Mouse (Mus musculus) embryonic facial prominence, embryonic 14.5 days (tissue): ENCODE results near the gene Rab34. TPM values are rescaled to one million over a fixed set of nuclear protein-coding genes. Genes with fewer than 3 reads are reported as not detected.

Experiments used
- ATAC-seq: fragments of 200-750 bp; cut with Nextera tagmentation; 2 replicates; pipeline ENCODE4 v1.8.0; 2017; ENCODE audit warnings: low read depth, moderate number of reproducible peaks, moderate TSS enrichment
- DNase-seq: peaks from one replicate; pipeline ENCODE4 v3.0.0-alpha.2; 2015; ENCODE audit warnings: low spot score
- H3K27ac ChIP-seq: fragments of 300-500 bp; sonication (generic); replicated peaks from 2 replicates; pipeline ENCODE4 v1.5.1; 2014; ENCODE audit warnings: low read depth, mild to moderate bottlenecking, low read length, moderate library complexity
- H3K27me3 ChIP-seq: fragments of 300-500 bp; sonication (generic); replicated peaks from 2 replicates; pipeline ENCODE4 v1.6.1; 2014; ENCODE audit warnings: low read length; ENCODE audit not compliant: control insufficient read depth, insufficient read depth
- H3K36me3 ChIP-seq: fragments of 300-500 bp; sonication (generic); 2 replicates; pipeline ENCODE4 v1.6.1; 2014; ENCODE audit warnings: low read length, mixed read lengths; ENCODE audit not compliant: control insufficient read depth, insufficient read depth
- H3K4me1 ChIP-seq: fragments of 300-500 bp; sonication (generic); 2 replicates; pipeline ENCODE4 v1.6.1; 2014; ENCODE audit warnings: antibody characterized with exemption, low read length; ENCODE audit not compliant: control insufficient read depth, insufficient read depth
- H3K4me2 ChIP-seq: fragments of 300-500 bp; sonication (generic); 2 replicates; pipeline ENCODE4 v1.6.1; 2014; ENCODE audit warnings: low read depth, mild to moderate bottlenecking, low read length, moderate library complexity, mixed read lengths
- H3K4me3 ChIP-seq: fragments of 300-500 bp; sonication (generic); 2 replicates; pipeline ENCODE4 v1.5.1; 2014; ENCODE audit warnings: low read depth, mild to moderate bottlenecking, low read length
- H3K9ac ChIP-seq: fragments of 300-500 bp; sonication (generic); 2 replicates; pipeline ENCODE4 v1.6.1; 2014; ENCODE audit warnings: low read depth, mild to moderate bottlenecking, low read length, moderate library complexity, mixed read lengths
- H3K9me3 ChIP-seq: fragments of 300-500 bp; sonication (generic); 2 replicates; pipeline ENCODE4 v1.6.1; 2016; ENCODE audit warnings: low read length; ENCODE audit not compliant: control insufficient read depth
- WGBS: fragments of 180-500 bp; shearing (Covaris S2); extraction: QIAGEN DNeasy Blood & Tissue Kit; methylation state at CpG from one replicate; pipeline ENCODE4 v1.1.7; 2014; 5-methylcytosine and 5-hydroxymethylcytosine counted together
- polyA plus RNA-seq: library from polyadenylated mRNA; unstranded; fragments of >200 nt; fragmentation: Nextera tagmentation; extraction: Ambion mirVana; gene quantifications from 2 replicates; pipeline ENCODE4 v1.2.1, GENCODE M21; 2014

The Rab34 gene
- polyA plus RNA-seq, 1 experiment from 2014 or later: 136 TPM

DNA sequence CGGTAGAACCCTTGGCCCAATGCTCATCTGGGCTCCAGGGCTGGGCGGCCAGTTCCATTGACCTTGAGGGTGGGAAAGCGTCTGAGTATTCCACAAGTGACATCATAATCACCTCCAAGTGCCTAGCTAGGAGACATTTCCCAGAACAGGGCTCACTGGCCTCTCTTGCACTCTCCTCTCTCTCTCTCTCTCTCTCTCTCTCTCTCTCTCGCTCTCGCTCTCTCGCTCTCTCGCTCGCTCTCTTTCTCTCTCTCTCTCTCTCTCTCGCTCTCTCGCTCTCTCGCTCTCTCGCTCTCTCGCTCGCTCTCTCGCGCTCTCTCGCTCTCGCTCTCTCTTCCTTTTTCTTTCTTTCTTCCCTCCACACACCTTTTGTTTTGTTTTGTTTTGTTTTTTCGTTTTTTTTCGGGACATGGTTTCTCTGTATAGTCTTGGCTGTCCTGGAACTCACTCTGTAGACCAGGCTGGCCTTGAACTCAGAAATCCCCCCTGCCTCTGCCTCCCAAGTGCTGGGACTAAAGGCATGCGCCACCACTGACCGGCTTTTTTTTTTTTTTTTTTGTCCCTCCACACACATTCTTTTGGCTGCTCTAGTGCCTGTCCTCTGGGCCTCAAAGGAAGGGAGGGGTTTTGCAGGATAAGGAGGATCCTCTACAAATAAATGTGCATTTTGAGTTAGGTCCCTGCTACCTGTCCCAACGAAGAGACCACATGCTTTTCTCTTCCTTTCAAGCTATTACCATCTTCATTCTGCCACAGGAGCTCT lies 7.1 kb downstream of the Rab34 start:
- peak overlapping the region; percentile 44 for H3K9ac ChIP-seq
- 59% methylated on average over 23 of the region's 23 CpGs for WGBS
- H3K4me1 ChIP-seq: peaks cover 6% of the 10 kb centered on the region; the same call in 1 of the 2 replicates
- H3K4me2 ChIP-seq: peak overlapping the region; percentile 61
- H3K27ac ChIP-seq: no peak overlapping the region
- ATAC-seq (no peak), DNase-seq (no peak)
- H3K27me3 ChIP-seq: no peaks in the 10 kb centered on the region
- H3K36me3 ChIP-seq: peaks cover 29% of the 10 kb centered on the region
- peak overlapping the region; percentile 52 for H3K4me3 ChIP-seq
- no peaks in the 10 kb centered on the region for H3K9me3 ChIP-seq

DNA sequence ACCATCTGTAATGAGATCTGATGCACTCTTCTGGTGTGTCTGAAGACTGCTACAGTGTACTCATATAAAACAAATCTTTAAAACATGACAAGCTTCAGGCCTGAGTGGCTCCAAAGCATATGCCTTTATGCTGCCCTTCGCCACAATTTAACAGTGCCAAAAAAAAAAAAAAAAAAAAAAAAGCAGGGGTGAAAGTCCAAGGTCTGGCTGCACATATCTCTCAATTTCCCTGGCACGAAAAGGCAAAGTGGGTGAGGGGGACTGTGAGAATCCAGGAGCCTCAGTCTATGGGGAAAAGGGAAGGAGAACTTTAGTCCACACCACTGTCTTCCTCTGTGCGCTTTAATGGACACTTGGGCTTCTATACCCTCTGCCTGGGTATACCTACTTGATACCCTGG lies 14.1 kb downstream of the Rab34 start:
- ATAC-seq: no peak
- Histone ChIP-seq H3K4me1 (no peaks in the 10 kb centered on the region), H3K9ac (no peak overlapping the region), H3K36me3 (peaks cover 36% of the 10 kb centered on the region), H3K27me3 (no peaks in the 10 kb centered on the region), H3K4me3 (no peak overlapping the region), H3K9me3 (no peaks in the 10 kb centered on the region), H3K27ac (no peak overlapping the region), H3K4me2 (no peak overlapping the region)
- 91% methylated on average over 3 of the region's 3 CpGs for whole genome bisulfite sequencing
- no peak for DNase-seq

DNA sequence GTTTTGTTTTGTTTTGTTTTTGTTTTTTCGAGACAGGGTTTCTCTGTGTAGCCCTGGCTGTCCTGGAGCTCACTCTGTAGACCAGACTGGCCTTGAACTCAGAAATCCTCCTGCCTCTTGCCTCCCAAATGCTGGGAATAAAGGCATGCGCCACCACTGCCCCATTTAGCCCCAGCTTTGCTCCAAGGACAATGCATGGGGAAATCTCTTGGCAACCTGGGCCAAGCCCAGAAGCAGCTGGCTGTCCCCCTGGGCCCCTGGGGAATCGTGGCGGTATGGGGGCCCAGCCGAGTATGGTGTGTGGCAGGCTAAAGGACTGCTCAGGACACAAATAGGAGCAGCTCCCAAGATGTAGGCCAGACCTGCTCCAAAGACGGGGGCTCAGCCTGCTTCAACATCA lies 16.1 kb downstream of the Rab34 start:
- no peak overlapping the region for H3K9ac ChIP-seq
- no peaks in the 10 kb centered on the region for H3K27me3 ChIP-seq
- no peak for DNase-seq
- no peak overlapping the region for H3K27ac ChIP-seq
- H3K9me3 ChIP-seq: no peaks in the 10 kb centered on the region
- H3K36me3 ChIP-seq: peaks cover 55% of the 10 kb centered on the region
- WGBS: 87% methylated on average over 6 of the region's 6 CpGs
- no peaks in the 10 kb centered on the region for H3K4me1 ChIP-seq
- no peak for ATAC-seq
- no peak overlapping the region for H3K4me2 ChIP-seq
- no peak overlapping the region for H3K4me3 ChIP-seq

- Histone ChIP-seq H3K27me3 (no peaks in the 10 kb centered on the region), H3K4me2 (no peak overlapping the region), H3K27ac (no peak overlapping the region), H3K9ac (no peak overlapping the region), H3K4me1 (no peaks in the 10 kb centered on the region), H3K9me3 (no peaks in the 10 kb centered on the region), H3K4me3 (no peak overlapping the region), H3K36me3 (peaks cover 68% of the 10 kb centered on the region)
- WGBS: 82% methylated on average over 13 of the region's 13 CpGs
- DNase-seq: no peak
- ATAC-seq: no peak
These were observed 17.4 kb downstream of the Rab34 start for GRCm38 (mm10) chr11:78205361-78206206.

DNA sequence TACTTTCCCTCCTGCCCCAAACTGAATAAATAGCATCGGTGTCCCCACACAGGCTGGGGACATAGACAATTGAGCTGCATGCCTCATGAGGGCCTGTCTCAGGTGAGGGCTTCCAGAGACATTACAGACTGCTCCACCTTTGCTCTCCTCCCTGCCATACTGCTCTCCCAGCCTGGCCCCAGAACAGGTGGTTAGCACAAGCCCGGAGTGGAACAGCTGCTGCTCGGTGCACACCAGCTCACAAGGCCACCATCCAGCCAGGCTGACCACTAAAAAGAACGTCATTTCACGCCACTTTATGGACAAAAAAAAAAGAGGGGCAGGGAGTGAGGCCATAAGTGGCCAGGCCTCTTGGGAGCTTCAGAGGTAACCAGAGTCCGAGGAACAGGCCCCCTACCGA lies 19.0 kb downstream of the Rab34 start:
- Histone ChIP-seq H3K27ac (no peak overlapping the region), H3K9me3 (no peaks in the 10 kb centered on the region), H3K4me3 (no peak overlapping the region), H3K36me3 (peaks cover 84% of the 10 kb centered on the region), H3K27me3 (no peaks in the 10 kb centered on the region), H3K4me1 (no peaks in the 10 kb centered on the region), H3K9ac (no peak overlapping the region), H3K4me2 (no peak overlapping the region)
- 84% methylated on average over 7 of the region's 7 CpGs for WGBS
- ATAC-seq: no peak
- DNase-seq: no peak

DNA sequence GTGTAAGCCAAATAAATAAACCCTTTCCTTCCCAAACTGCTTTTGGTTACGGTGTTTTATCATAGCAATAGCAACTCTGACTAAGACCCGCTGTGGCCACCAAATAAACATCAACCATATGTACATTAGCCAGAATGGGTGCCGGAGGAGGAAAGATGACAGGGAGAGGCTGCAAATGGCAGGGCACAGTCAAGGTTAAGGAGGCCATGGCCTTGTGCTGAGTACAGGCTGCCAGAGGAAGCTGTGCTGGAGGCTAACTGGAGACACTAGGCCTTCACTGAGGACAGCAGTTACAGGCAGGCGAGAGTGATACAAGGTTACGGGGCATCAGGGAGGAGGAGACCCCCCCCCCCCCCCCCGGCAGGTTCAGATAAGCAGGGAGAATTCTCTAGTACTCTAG lies 21.7 kb downstream of the Rab34 start:
- ATAC-seq (no peak), DNase-seq (no peak)
- peaks cover 99% of the 10 kb centered on the region for H3K36me3 ChIP-seq
- H3K4me3 ChIP-seq: no peak overlapping the region
- no peak overlapping the region for H3K9ac ChIP-seq
- 92% methylated on average over 6 of the region's 6 CpGs for WGBS
- H3K4me2 ChIP-seq: no peak overlapping the region
- H3K27ac ChIP-seq: no peak overlapping the region
- no peaks in the 10 kb centered on the region for H3K4me1 ChIP-seq
- H3K27me3 ChIP-seq: no peaks in the 10 kb centered on the region
- no peaks in the 10 kb centered on the region for H3K9me3 ChIP-seq

DNA sequence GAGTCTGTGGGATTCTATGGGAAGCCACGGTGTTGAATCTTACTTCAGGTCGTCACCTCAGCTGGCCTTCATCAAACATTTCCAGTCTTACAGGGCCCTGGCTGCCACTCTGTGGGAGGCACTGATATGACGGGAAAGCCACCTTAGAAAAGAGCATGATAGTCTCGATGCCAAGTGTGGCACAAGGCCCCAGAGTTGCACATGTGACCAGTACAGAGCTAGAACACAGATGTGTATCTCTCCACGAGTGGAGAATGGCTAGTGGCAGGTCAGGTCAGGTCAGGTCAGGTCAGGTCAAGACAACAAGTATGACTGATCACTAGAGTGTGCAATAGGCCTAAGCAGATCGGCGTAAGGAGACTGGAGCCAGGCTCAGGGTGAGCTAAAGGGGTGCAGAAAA lies 22.4 kb downstream of the Rab34 start:
- ATAC-seq: no peak
- H3K27me3 ChIP-seq: no peaks in the 10 kb centered on the region
- 68% methylated on average over 7 of the region's 7 CpGs for WGBS

DNA sequence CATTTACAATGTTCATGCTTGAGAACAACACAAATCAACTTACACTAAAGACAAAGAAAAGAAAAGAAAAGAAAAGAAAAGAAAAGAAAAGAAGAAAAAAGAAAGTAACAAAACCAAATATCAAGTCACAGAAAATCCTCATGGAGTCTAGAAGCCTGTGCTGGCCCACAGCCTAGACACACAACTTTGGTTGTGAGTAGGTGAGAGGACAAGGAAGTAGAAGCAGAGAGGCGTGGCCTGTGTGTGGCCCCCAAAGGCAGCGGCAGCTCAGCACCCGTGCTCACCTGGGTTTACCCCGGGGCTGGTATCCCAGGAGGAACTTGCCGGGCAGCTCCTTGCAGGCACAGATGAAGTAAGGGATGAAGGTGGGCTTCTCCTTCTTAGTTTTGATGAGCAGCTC lies 23.3 kb downstream of the Rab34 start:
- H3K27ac ChIP-seq: no peak overlapping the region
- 79% methylated on average over 5 of the region's 5 CpGs for WGBS
- no peak overlapping the region for H3K9ac ChIP-seq
- ATAC-seq (no peak), DNase-seq (no peak)
- no peaks in the 10 kb centered on the region for H3K4me1 ChIP-seq
- no peak overlapping the region for H3K4me2 ChIP-seq
- no peak overlapping the region for H3K4me3 ChIP-seq
- H3K36me3 ChIP-seq: peaks cover 99% of the 10 kb centered on the region
- H3K9me3 ChIP-seq: no peaks in the 10 kb centered on the region
- no peaks in the 10 kb centered on the region for H3K27me3 ChIP-seq

More for the DNA sequence above, 22.4 kb downstream of the Rab34 start:
- Histone ChIP-seq H3K27ac (no peak overlapping the region), H3K4me1 (no peaks in the 10 kb centered on the region), H3K4me3 (no peak overlapping the region), H3K4me2 (no peak overlapping the region), H3K9me3 (no peaks in the 10 kb centered on the region), H3K36me3 (peaks cover 99% of the 10 kb centered on the region), H3K9ac (no peak overlapping the region)
- DNase-seq: no peak
